Mouse (Mus musculus) heart, embryonic 16.5 days (tissue): ENCODE data around the gene Zbtb6. TPM values are rescaled to one million over a fixed set of nuclear protein-coding genes. Genes with fewer than 3 reads are reported as not detected.

Experiments
- ATAC-seq: fragments of 200-750 bp; cut with Nextera tagmentation; replicated peaks from 2 replicates; pipeline ENCODE4 v1.8.0; 2017; ENCODE audit warnings: moderate number of reproducible peaks; ENCODE audit not compliant: insufficient read depth, low FRiP score; ENCODE audit errors: extremely low read depth
- H3K27ac ChIP-seq: fragments of 300-500 bp; sonication (generic); 2 replicates; pipeline ENCODE4 v1.5.1; 2014; ENCODE audit warnings: mild to moderate bottlenecking, low read length, control low read depth, moderate library complexity
- H3K27me3 ChIP-seq: fragments of 300-500 bp; sonication (generic); 2 replicates; pipeline ENCODE4 v1.6.1; 2014; ENCODE audit warnings: low read length, mixed read lengths; ENCODE audit not compliant: control insufficient read depth, insufficient read depth
- H3K36me3 ChIP-seq: fragments of 300-500 bp; sonication (generic); 2 replicates; pipeline ENCODE4 v1.6.1; 2014; ENCODE audit not compliant: control insufficient read depth, insufficient read depth
- H3K4me1 ChIP-seq: fragments of 300-500 bp; sonication (generic); 2 replicates; pipeline ENCODE4 v1.6.1; 2014; ENCODE audit warnings: low read length, mixed read lengths; ENCODE audit not compliant: control insufficient read depth, insufficient read depth
- H3K4me2 ChIP-seq: fragments of 300-500 bp; sonication (generic); 2 replicates; pipeline ENCODE4 v1.6.1; 2014; ENCODE audit warnings: low read depth, mild to moderate bottlenecking, control low read depth, low read length
- H3K4me3 ChIP-seq: fragments of 300-500 bp; sonication (generic); 2 replicates; pipeline ENCODE4 v1.5.1; 2014; ENCODE audit warnings: mild to moderate bottlenecking, control low read depth, low read length
- H3K9ac ChIP-seq: fragments of 300-500 bp; sonication (generic); 2 replicates; pipeline ENCODE4 v1.6.1; 2014; ENCODE audit warnings: low read length, control low read depth
- H3K9me3 ChIP-seq: fragments of 300-500 bp; sonication (generic); replicated peaks from 2 replicates; pipeline ENCODE4 v1.6.1; 2016; ENCODE audit warnings: low read length; ENCODE audit not compliant: control insufficient read depth
- WGBS: fragments of 180-500 bp; shearing (Covaris S2); extraction: QIAGEN DNeasy Blood & Tissue Kit; methylation state at CpG from one replicate; pipeline ENCODE4 v1.1.7; 2014; 5-methylcytosine and 5-hydroxymethylcytosine counted together
- polyA plus RNA-seq: library from polyadenylated mRNA; unstranded; fragments of >200 nt; fragmentation: Nextera tagmentation; extraction: Ambion mirVana; gene quantifications from 2 replicates; pipeline ENCODE4 v1.2.1, GENCODE M21; 2015

Gene Zbtb6
- polyA plus RNA-seq = 3.7 and 4.4 TPM in 2 replicates

- Histone ChIP-seq H3K9ac (peak within 1 kb of the TSS; percentile 94), H3K4me2 (peak within 1 kb of the TSS; percentile 89), H3K27ac (peak within 1 kb of the TSS; percentile 83), H3K27me3 (no peaks in the 10 kb centered on the region), H3K4me1 (peaks cover 14% of the 10 kb centered on the region), H3K36me3 (no peaks in the 10 kb centered on the region), H3K9me3 (no peaks in the 10 kb centered on the region), H3K4me3 (peak within 1 kb of the TSS; percentile 84)
- ATAC-seq = peak; percentile 99
- whole genome bisulfite sequencing = under 1% methylated on average over 51 of the region's 51 CpGs
These were observed at the start of gene Zbtb6, which contains the start of the genes Zbtb26 and Rabgap1 for GRCm38 (mm10) chr2:37442611-37443591. Gene Zbtb6, minus strand, starts transcription at chr2:37443171. Gene Zbtb26, minus strand, starts transcription at chr2:37443135. Gene Rabgap1, plus strand, starts transcription at chr2:37443279.

DNA sequence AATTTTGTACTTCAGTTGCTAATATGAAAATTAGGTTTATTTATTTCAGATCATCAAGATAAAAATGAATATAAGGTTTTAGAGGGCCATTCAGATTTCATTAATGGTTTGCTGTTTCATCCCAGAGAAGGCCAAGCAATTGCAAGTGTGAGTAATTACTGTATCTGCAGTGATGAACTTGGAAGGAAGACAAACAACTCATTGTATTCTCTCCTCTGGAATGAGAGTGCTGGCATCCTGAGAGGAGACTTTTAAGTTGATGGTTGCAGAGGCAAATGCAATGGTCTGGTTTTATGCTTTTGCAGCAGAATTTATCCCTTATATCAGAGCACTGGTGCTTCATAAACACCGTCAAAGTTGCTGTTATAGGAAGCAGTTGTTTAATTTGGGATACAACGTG lies 46.0 kb upstream of the Zbtb6 start:
- no peak overlapping the region for H3K4me2 ChIP-seq
- no peaks in the 10 kb centered on the region for H3K4me1 ChIP-seq
- no peak overlapping the region for H3K27ac ChIP-seq
- WGBS = 92% methylated on average over 2 of the region's 2 CpGs
- H3K9me3 ChIP-seq = no peaks in the 10 kb centered on the region
- no peak overlapping the region for H3K4me3 ChIP-seq
- no peaks in the 10 kb centered on the region for H3K27me3 ChIP-seq
- H3K9ac ChIP-seq = no peak overlapping the region
- peaks cover 30% of the 10 kb centered on the region for H3K36me3 ChIP-seq
- ATAC-seq = no peak

DNA sequence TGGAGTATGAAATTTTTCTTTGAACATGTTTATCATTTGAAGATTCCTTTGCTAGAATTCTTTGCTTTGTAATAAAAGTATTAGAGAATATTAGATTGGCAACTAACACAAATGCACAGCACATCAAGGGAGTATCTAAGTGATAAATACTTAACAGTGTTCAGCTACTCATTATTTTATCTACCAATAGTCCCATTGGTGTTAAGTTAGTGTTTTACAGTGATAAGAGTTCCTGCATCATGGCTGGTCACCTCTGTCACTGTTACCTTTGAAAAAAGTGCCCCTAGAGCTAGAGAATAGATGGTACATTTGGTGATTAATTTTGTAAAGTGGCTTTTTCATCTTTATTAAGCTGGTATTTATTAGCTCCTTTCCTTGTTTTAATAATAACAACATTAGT lies 43.4 kb upstream of the Zbtb6 start:
- H3K4me2 ChIP-seq = no peak overlapping the region
- H3K4me1 ChIP-seq = no peaks in the 10 kb centered on the region
- H3K36me3 ChIP-seq = peaks cover 25% of the 10 kb centered on the region
- no peaks in the 10 kb centered on the region for H3K9me3 ChIP-seq
- no peak overlapping the region for H3K27ac ChIP-seq
- ATAC-seq = no peak
- no peak overlapping the region for H3K9ac ChIP-seq
- H3K27me3 ChIP-seq = no peaks in the 10 kb centered on the region
- H3K4me3 ChIP-seq = no peak overlapping the region

DNA sequence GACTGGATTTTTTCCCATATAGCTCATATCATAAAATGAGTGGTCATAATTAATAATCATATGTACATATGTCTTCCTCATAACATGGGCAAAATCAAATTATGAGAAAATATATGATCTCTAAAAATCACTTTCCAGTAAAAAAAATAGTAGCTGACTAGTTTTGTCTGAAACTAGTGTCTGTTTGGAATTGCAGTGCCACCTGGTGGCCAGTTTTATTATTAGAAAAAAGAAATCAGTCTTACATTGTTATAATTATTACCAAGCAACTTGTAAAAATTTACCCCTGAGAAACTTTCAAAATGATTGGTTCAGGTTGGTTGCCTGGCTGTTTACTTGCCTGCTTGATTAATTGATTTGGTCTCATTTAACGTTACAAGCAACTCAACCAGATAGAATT lies 42.4 kb upstream of the Zbtb6 start:
- H3K4me1 ChIP-seq = no peaks in the 10 kb centered on the region
- no peak for ATAC-seq
- H3K9ac ChIP-seq = no peak overlapping the region
- H3K9me3 ChIP-seq = no peaks in the 10 kb centered on the region
- H3K4me2 ChIP-seq = no peak overlapping the region
- no peak overlapping the region for H3K27ac ChIP-seq
- no peak overlapping the region for H3K4me3 ChIP-seq
- 82% methylated on average over 1 of the region's 1 CpGs for WGBS
- peaks cover 21% of the 10 kb centered on the region for H3K36me3 ChIP-seq
- H3K27me3 ChIP-seq = no peaks in the 10 kb centered on the region

DNA sequence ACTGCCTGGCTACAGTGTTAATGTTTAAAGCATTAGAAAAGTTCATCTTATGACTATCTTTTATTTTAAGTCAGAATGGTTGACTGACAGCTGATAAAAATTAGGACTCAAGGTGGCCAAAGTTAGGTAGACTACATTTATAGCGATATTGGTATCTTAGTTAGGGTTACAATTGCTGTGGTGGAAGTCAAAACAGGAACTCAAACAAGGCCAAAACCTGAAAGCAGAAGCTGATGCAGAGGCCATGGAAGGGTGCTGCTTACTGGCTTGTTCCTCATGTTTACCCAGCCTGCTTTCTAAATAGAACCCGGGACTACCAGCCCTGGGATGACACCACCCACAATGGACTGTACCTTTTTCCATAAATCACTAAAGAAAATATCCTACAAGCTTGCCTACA lies 41.2 kb upstream of the Zbtb6 start:
- no peak for ATAC-seq
- Histone ChIP-seq H3K27me3 (no peaks in the 10 kb centered on the region), H3K4me2 (no peak overlapping the region), H3K9me3 (no peaks in the 10 kb centered on the region), H3K4me1 (no peaks in the 10 kb centered on the region), H3K9ac (no peak overlapping the region), H3K4me3 (no peak overlapping the region), H3K27ac (no peak overlapping the region), H3K36me3 (peaks cover 11% of the 10 kb centered on the region)
- 81% methylated on average over 2 of the region's 2 CpGs for WGBS

DNA sequence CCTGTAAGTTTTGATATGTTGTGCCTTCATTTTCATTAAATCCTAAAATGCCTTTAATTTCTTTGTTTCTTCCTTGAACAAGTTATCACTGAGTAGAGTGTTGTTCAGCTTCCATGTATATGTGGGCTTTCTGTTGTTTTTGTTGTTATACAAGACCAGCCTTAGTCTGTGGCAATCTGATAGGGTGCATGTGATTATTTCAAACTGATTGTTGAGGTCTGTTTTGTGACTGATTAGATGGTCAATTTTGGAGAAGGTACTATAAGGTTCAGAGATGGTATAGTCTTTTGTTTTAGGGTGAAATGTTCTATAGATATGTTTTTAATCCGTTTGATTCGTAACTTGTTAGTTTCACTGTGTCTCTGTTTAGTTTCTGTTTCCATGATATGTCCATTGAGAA lies 37.1 kb upstream of the Zbtb6 start:
- ATAC-seq = no peak
- H3K4me2 ChIP-seq = no peak overlapping the region
- no peaks in the 10 kb centered on the region for H3K4me1 ChIP-seq
- H3K9me3 ChIP-seq = no peaks in the 10 kb centered on the region
- no peak overlapping the region for H3K27ac ChIP-seq
- 89% methylated on average over 2 of the region's 2 CpGs for WGBS
- no peak overlapping the region for H3K4me3 ChIP-seq
- no peaks in the 10 kb centered on the region for H3K27me3 ChIP-seq
- H3K9ac ChIP-seq = no peak overlapping the region
- peaks cover 15% of the 10 kb centered on the region for H3K36me3 ChIP-seq

DNA sequence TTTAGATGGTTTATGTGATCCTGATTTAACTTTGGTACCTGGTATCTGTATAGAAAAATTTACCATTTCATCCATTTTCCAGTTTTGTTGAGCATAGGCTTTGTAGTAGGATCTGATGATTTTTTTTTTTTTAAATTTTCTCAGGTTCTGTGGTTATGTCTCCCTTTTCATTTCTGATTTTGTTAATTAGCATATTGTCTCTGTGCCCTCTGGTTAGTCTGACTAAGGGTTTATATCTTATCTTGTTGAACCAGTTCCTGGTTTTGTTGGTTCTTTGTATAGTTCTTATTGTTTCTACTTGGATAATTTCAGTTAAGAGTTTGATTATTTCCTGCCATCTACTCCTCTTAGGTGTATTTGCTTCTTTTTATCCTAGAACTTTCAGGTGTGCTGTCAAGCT lies 36.6 kb upstream of the Zbtb6 start:
- H3K36me3 ChIP-seq = peaks cover 15% of the 10 kb centered on the region

DNA sequence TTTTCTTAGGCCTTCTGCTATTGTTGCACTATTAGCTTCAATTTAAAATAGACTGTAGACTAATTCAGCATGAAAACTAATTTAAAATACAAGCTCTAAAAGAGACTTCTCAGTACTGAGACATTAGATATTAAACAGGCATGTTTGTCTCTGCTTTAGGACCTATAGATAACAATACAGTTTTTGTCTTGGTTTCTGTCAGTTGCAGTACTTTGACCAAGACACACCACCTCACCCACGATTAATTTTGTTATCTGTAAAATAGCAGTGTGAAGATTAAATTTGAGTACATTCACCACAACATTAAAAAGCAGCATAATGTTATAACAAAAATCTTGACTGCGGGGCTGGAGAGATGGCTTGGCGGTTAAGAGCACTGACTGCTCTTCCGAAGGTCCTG lies 23.3 kb upstream of the Zbtb6 start:
- Histone ChIP-seq H3K4me2 (no peak overlapping the region), H3K27me3 (no peaks in the 10 kb centered on the region), H3K9me3 (no peaks in the 10 kb centered on the region), H3K36me3 (peaks cover 8% of the 10 kb centered on the region), H3K9ac (no peak overlapping the region), H3K4me3 (no peak overlapping the region), H3K4me1 (no peaks in the 10 kb centered on the region), H3K27ac (no peak overlapping the region)
- ATAC-seq = no peak
- 90% methylated on average over 4 of the region's 4 CpGs for WGBS

More for the DNA sequence above, 36.6 kb upstream of the Zbtb6 start:
- no peak for ATAC-seq
- Histone ChIP-seq H3K4me2 (no peak overlapping the region), H3K27me3 (no peaks in the 10 kb centered on the region), H3K9ac (no peak overlapping the region), H3K4me3 (no peak overlapping the region), H3K4me1 (no peaks in the 10 kb centered on the region), H3K9me3 (no peaks in the 10 kb centered on the region), H3K27ac (no peak overlapping the region)

DNA sequence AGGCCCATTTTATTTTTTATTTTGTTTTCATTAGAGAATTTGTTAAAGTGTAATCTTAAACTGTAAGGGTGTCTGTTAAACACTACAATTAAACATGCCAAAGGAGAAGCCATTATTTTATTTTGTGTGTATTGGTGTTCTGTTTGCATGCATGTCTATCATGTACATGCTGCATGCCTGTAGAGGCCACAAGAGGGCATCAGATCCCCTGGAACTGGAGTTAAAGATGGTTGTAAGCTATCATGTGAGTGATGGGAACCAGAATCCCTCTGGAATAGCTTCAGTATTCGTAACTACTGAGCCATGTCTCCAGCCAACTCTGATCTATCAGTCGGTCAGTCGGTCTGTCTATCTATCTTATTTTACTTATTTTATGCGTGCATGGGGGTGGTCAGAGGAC lies 17.7 kb upstream of the Zbtb6 start:
- no peak overlapping the region for H3K9ac ChIP-seq
- H3K27ac ChIP-seq = no peak overlapping the region
- no peaks in the 10 kb centered on the region for H3K27me3 ChIP-seq
- no peaks in the 10 kb centered on the region for H3K4me1 ChIP-seq
- H3K36me3 ChIP-seq = no peaks in the 10 kb centered on the region
- WGBS = 100% methylated on average over 4 of the region's 4 CpGs
- no peak for ATAC-seq
- H3K4me2 ChIP-seq = no peak overlapping the region
- no peaks in the 10 kb centered on the region for H3K9me3 ChIP-seq
- H3K4me3 ChIP-seq = no peak overlapping the region
